Mouse (Mus musculus) heart, adult 9 months (tissue): ENCODE data around the gene Hdac9.

ENCODE experiments used
- DNase-seq, 2 experiments: peaks; one replicate each; pipeline ENCODE4 v3.0.0; 2022; ENCODE audit warnings: low spot score in 2 of 2

Gene Hdac9

GRCm38 (mm10) chr12:34612511-34612910, 304.4 kb downstream of the Hdac9 start:
- no peak for DNase-seq

GRCm38 (mm10) chr12:34604521-34604920, 312.4 kb downstream of the Hdac9 start:
- no peak for DNase-seq

- no peak for DNase-seq
These were observed 322.6 kb downstream of the Hdac9 start for GRCm38 (mm10) chr12:34594167-34594793.

- no peak for DNase-seq
These were observed 329.7 kb downstream of the Hdac9 start for GRCm38 (mm10) chr12:34587171-34587570.

- no peak for DNase-seq
These were observed 334.4 kb downstream of the Hdac9 start for GRCm38 (mm10) chr12:34582522-34582921.

- no peak for DNase-seq
These were observed 337.7 kb downstream of the Hdac9 start for GRCm38 (mm10) chr12:34579220-34579619.

GRCm38 (mm10) chr12:34571069-34571468, 345.8 kb downstream of the Hdac9 start:
- DNase-seq, result no peak

GRCm38 (mm10) chr12:34569472-34569871, 347.4 kb downstream of the Hdac9 start:
- no peak for DNase-seq

- no peak for DNase-seq
These were observed 347.8 kb downstream of the Hdac9 start for GRCm38 (mm10) chr12:34569052-34569451.

GRCm38 (mm10) chr12:34562331-34562730, 354.6 kb downstream of the Hdac9 start:
- DNase-seq, result no peak

- no peak for DNase-seq
These were observed 357.9 kb downstream of the Hdac9 start for GRCm38 (mm10) chr12:34559001-34559400.

- DNase-seq, result no peak
These were observed 362.1 kb downstream of the Hdac9 start for GRCm38 (mm10) chr12:34554803-34555202.

GRCm38 (mm10) chr12:34550268-34550667, 366.6 kb downstream of the Hdac9 start:
- DNase-seq, result no peak

- no peak for DNase-seq
These were observed 387.7 kb downstream of the Hdac9 start for GRCm38 (mm10) chr12:34529165-34529545.

- DNase-seq, result peak; percentile 64 to 70
These were observed 388.4 kb downstream of the Hdac9 start for GRCm38 (mm10) chr12:34528201-34529164.

GRCm38 (mm10) chr12:34527761-34528160, 389.1 kb downstream of the Hdac9 start:
- DNase-seq, result no peak

GRCm38 (mm10) chr12:34521468-34521867, 395.4 kb downstream of the Hdac9 start:
- DNase-seq, result no peak

GRCm38 (mm10) chr12:34516769-34517562, 399.9 kb downstream of the Hdac9 start:
- no peak for DNase-seq

- DNase-seq, result no peak
These were observed 410.6 kb downstream of the Hdac9 start for GRCm38 (mm10) chr12:34506345-34506744.

- DNase-seq, result no peak
These were observed 417.9 kb downstream of the Hdac9 start for GRCm38 (mm10) chr12:34498751-34499626.

GRCm38 (mm10) chr12:34498331-34498730, 418.6 kb downstream of the Hdac9 start:
- DNase-seq, result no peak
